Mouse (Mus musculus): ENCODE results near the gene Galnt12.

DNA sequence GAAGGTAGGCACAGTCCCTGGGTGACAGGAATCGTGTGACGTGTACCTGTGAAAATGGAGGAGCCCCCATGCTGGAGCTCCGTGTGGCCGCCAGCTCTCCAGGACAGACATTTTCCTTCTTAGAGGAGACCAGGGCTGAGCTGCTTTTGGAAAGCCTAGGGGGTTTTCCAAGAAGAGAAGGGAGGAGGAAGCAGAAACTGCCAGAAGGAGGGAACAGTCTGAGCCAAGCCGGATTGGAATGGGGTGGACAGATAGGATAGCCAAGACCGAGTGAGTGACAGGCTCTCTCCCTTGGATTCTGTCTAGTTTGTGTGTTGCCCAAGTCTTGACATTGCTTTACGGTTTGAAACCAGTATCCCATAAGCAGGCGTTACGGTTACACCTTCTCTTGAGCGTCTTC, 11.9 kb downstream of the Galnt12 start:
- TF ChIP-seq POLR2A (IDR thresholded peaks at IDR 0.05; ENCODE audit: borderline replicate concordance, insufficient read depth, low read length) (no peak), CTCF (IDR thresholded peaks at IDR 0.05; ENCODE audit: borderline replicate concordance, insufficient read depth, low read depth, low read length) (no peak)
